Mouse (Mus musculus) MEL (cell line): ENCODE results near the gene Gnat2. TPM values are rescaled to one million over a fixed set of nuclear protein-coding genes. Genes with fewer than 3 reads are reported as not detected.
A peak's percentile ranks its signal among the peaks of the same experiment; 100 is the strongest.

Source experiments
- DNase-seq: peaks from one replicate; pipeline ENCODE4 v3.0.0; 2011; ENCODE audit warnings: low read depth, low spot score
- H3K27ac ChIP-seq: 2 replicates; pipeline ENCODE4 v1.5.1; 2012; ENCODE audit warnings: low read depth, mild to moderate bottlenecking, control low read depth, low read length, moderate library complexity; ENCODE audit not compliant: control insufficient read depth
- H3K27me3 ChIP-seq, 2 experiments: fragments of 150-350 bp in 1 of 2; sonication (generic) in 1 of 2; 2 replicates each; pipeline ENCODE4 v1.6.1; 2012; ENCODE audit warnings: low read length in 2 of 2, mild to moderate bottlenecking in 2 of 2, improper control_type of control experiment in 1 of 2, moderate library complexity in 1 of 2; ENCODE audit not compliant: insufficient read depth in 2 of 2, control insufficient read depth in 1 of 2
- H3K36me3 ChIP-seq, 2 experiments: 2 replicates each; pipeline ENCODE4 v1.6.1; 2012 to 2014; ENCODE audit warnings: low read length in 2 of 2, improper control_type of control experiment in 1 of 2, inconsistent platforms in 1 of 2, mild to moderate bottlenecking in 1 of 2; ENCODE audit not compliant: insufficient read depth in 2 of 2, control insufficient read depth in 1 of 2
- H3K4me1 ChIP-seq, 2 experiments: fragments of 150-350 bp in 1 of 2; sonication (generic) in 1 of 2; 2 replicates each; pipeline ENCODE4 v1.6.1; 2012; ENCODE audit warnings: low read length in 2 of 2, improper control_type of control experiment in 1 of 2, mild to moderate bottlenecking in 1 of 2; ENCODE audit not compliant: insufficient read depth in 2 of 2, control insufficient read depth in 1 of 2
- H3K4me3 ChIP-seq, 2 experiments: fragments of 150-350 bp in 1 of 2; sonication (generic) in 1 of 2; 2 replicates each; pipeline ENCODE4 v1.5.1; 2012; ENCODE audit warnings: low read depth in 2 of 2, low read length in 2 of 2, mild to moderate bottlenecking in 2 of 2, moderate library complexity in 2 of 2, control low read depth in 1 of 2, improper control_type of control experiment in 1 of 2; ENCODE audit not compliant: control insufficient read depth in 1 of 2, insufficient read depth in 1 of 2
- H3K79me2 ChIP-seq: 2 replicates; pipeline ENCODE4 v1.6.1; 2012; ENCODE audit warnings: mild to moderate bottlenecking, low read length, moderate library complexity; ENCODE audit not compliant: control insufficient read depth, poor library complexity, insufficient read depth
- H3K9ac ChIP-seq: 2 replicates; pipeline ENCODE4 v1.6.1; 2012; ENCODE audit warnings: low read depth, mild to moderate bottlenecking, control low read depth, low read length, moderate library complexity; ENCODE audit not compliant: control insufficient read depth, poor library complexity, severe bottlenecking
- H3K9me3 ChIP-seq: fragments of 150-350 bp; sonication (generic); replicated peaks from 2 replicates; pipeline ENCODE4 v1.6.1; 2012; ENCODE audit warnings: mild to moderate bottlenecking, low read length, improper control_type of control experiment, moderate library complexity; ENCODE audit not compliant: insufficient read depth
- BHLHE40 ChIP-seq: IDR thresholded peaks from 2 replicates; pipeline ENCODE4 v1.6.1; 2012; ENCODE audit warnings: low read depth, mild to moderate bottlenecking, inconsistent platforms, low read length, improper control_type of control experiment, borderline replicate concordance
- CHD1 ChIP-seq: IDR thresholded peaks from 2 replicates; pipeline ENCODE4 v1.6.1; 2012; ENCODE audit warnings: low read depth, mild to moderate bottlenecking, inconsistent platforms, low read length, improper control_type of control experiment
- CHD2 ChIP-seq: IDR thresholded peaks from 2 replicates; pipeline ENCODE4 v1.6.1; 2011; ENCODE audit warnings: low read length, improper control_type of control experiment
- CTCF ChIP-seq, 3 experiments: IDR thresholded peaks in 2 of 3; conservative IDR thresholded peaks in 1 of 3; 2 replicates each; pipeline ENCODE4 v1.5.1; 2011 to 2012; ENCODE audit warnings: low read length in 3 of 3, low read depth in 2 of 3, mild to moderate bottlenecking in 2 of 3, improper control_type of control experiment in 1 of 3, inconsistent platforms in 1 of 3, mixed read lengths in 1 of 3, moderate library complexity in 1 of 3; ENCODE audit not compliant: control insufficient read depth in 1 of 3, insufficient read depth in 1 of 3, poor library complexity in 1 of 3, severe bottlenecking in 1 of 3
- ELF1 ChIP-seq: IDR thresholded peaks from 2 replicates; pipeline ENCODE4 v1.6.1; 2014; ENCODE audit warnings: low read depth, mild to moderate bottlenecking, inconsistent platforms, low read length, improper control_type of control experiment, moderate library complexity
- EP300 ChIP-seq, 2 experiments: IDR thresholded peaks; 2 replicates each; pipeline ENCODE4 v1.6.1; 2011; ENCODE audit warnings: improper control_type of control experiment in 2 of 2, low read length in 2 of 2, low read depth in 1 of 2, mild to moderate bottlenecking in 1 of 2
- ETS1 ChIP-seq: IDR thresholded peaks from 2 replicates; pipeline ENCODE4 v1.6.1; 2012; ENCODE audit warnings: low read depth, mild to moderate bottlenecking, inconsistent platforms, low read length, improper control_type of control experiment, moderate library complexity
- HCFC1 ChIP-seq: IDR thresholded peaks from 2 replicates; pipeline ENCODE4 v1.6.1; 2012; ENCODE audit warnings: low read depth, mild to moderate bottlenecking, inconsistent platforms, low read length, improper control_type of control experiment, moderate library complexity
- KAT2A ChIP-seq: conservative IDR thresholded peaks from 2 replicates; pipeline ENCODE4 v1.6.1; 2012; ENCODE audit warnings: low read depth, low read length, improper control_type of control experiment, inconsistent platforms
- MAFK ChIP-seq: IDR thresholded peaks from 2 replicates; pipeline ENCODE4 v1.6.1; 2011; ENCODE audit warnings: low read depth, mild to moderate bottlenecking, low read length, improper control_type of control experiment, borderline replicate concordance
- MAZ ChIP-seq: IDR thresholded peaks from 2 replicates; pipeline ENCODE4 v1.6.1; 2012; ENCODE audit warnings: low read depth, mild to moderate bottlenecking, inconsistent platforms, low read length, improper control_type of control experiment
- MEF2A ChIP-seq: IDR thresholded peaks from 2 replicates; pipeline ENCODE4 v1.6.1; 2014; ENCODE audit warnings: low read depth, mild to moderate bottlenecking, inconsistent platforms, low read length, improper control_type of control experiment; ENCODE audit not compliant: poor library complexity, insufficient replicate concordance, severe bottlenecking; ENCODE audit errors: extremely low read depth
- MYB ChIP-seq: IDR thresholded peaks from 2 replicates; pipeline ENCODE4 v1.6.1; 2011; ENCODE audit warnings: mild to moderate bottlenecking, low read depth, low read length, improper control_type of control experiment
- MYC ChIP-seq: IDR thresholded peaks from 2 replicates; pipeline ENCODE4 v1.6.1; 2011; ENCODE audit warnings: low read depth, mild to moderate bottlenecking, low read length, improper control_type of control experiment, moderate library complexity
- NELFE ChIP-seq: IDR thresholded peaks from 2 replicates; pipeline ENCODE4 v1.6.1; 2011; ENCODE audit warnings: low read depth, low read length, improper control_type of control experiment
- NRF1 ChIP-seq: IDR thresholded peaks from 2 replicates; pipeline ENCODE4 v1.6.1; 2014; ENCODE audit warnings: low read depth, mild to moderate bottlenecking, inconsistent platforms, low read length, improper control_type of control experiment, moderate library complexity; ENCODE audit not compliant: poor library complexity, insufficient read depth, severe bottlenecking
- POLR2A ChIP-seq, 2 experiments: IDR thresholded peaks; 2 replicates each; pipeline ENCODE4 v1.6.1; 2011 to 2012; ENCODE audit warnings: low read length in 2 of 2, mild to moderate bottlenecking in 2 of 2, control low read depth in 1 of 2, improper control_type of control experiment in 1 of 2, low read depth in 1 of 2, moderate library complexity in 1 of 2; ENCODE audit not compliant: control insufficient read depth in 1 of 2, insufficient read depth in 1 of 2, poor library complexity in 1 of 2
- POLR2AphosphoS5 ChIP-seq: IDR thresholded peaks from 2 replicates; pipeline ENCODE4 v1.6.1; 2012; ENCODE audit warnings: low read depth, borderline replicate concordance, mild to moderate bottlenecking, inconsistent platforms, low read length, moderate library complexity, mixed read lengths
- SIN3A ChIP-seq: IDR thresholded peaks from 2 replicates; pipeline ENCODE4 v1.6.1; 2012; ENCODE audit warnings: low read length, improper control_type of control experiment, inconsistent platforms
- SMC3 ChIP-seq: IDR thresholded peaks from 2 replicates; pipeline ENCODE4 v1.6.1; 2011; ENCODE audit warnings: low read depth, low read length, improper control_type of control experiment
- TAL1 ChIP-seq: IDR thresholded peaks from 2 replicates; pipeline ENCODE4 v1.6.1; 2012; ENCODE audit warnings: mild to moderate bottlenecking, inconsistent platforms, low read length, moderate library complexity, mixed read lengths
- TBP ChIP-seq: IDR thresholded peaks from 2 replicates; pipeline ENCODE4 v1.8.0; 2011; ENCODE audit warnings: low read depth, low read length, improper control_type of control experiment
- TCF12 ChIP-seq: IDR thresholded peaks from 2 replicates; pipeline ENCODE4 v1.6.1; 2014; ENCODE audit warnings: low read depth, mild to moderate bottlenecking, inconsistent platforms, low read length, improper control_type of control experiment, moderate library complexity
- UBTF ChIP-seq: IDR thresholded peaks from 2 replicates; pipeline ENCODE4 v1.6.1; 2012; ENCODE audit warnings: low read depth, mild to moderate bottlenecking, inconsistent platforms, low read length, improper control_type of control experiment, moderate library complexity, borderline replicate concordance; ENCODE audit not compliant: insufficient read depth
- USF1 ChIP-seq: IDR thresholded peaks from 2 replicates; pipeline ENCODE4 v1.6.1; 2014; ENCODE audit warnings: low read depth, mild to moderate bottlenecking, inconsistent platforms, low read length, improper control_type of control experiment, moderate library complexity
- ZC3H11A ChIP-seq: IDR thresholded peaks from 2 replicates; pipeline ENCODE4 v1.6.1; 2012; ENCODE audit warnings: low read depth, mild to moderate bottlenecking, inconsistent platforms, low read length, improper control_type of control experiment
- ZMIZ1 ChIP-seq: IDR thresholded peaks from 2 replicates; pipeline ENCODE4 v1.6.1; 2012; ENCODE audit warnings: low read depth, mild to moderate bottlenecking, inconsistent platforms, low read length, improper control_type of control experiment, moderate library complexity
- ZNF384 ChIP-seq: IDR thresholded peaks from 2 replicates; pipeline ENCODE4 v1.6.1; 2012; ENCODE audit warnings: low read depth, mild to moderate bottlenecking, inconsistent platforms, low read length, improper control_type of control experiment
- polyA plus RNA-seq, 2 experiments: library from polyadenylated mRNA; stranded (reverse) in 1 of 2; unstranded in 1 of 2; fragments of >175 nt in 1 of 2; fragments of >200 nt in 1 of 2; gene quantifications; 2 replicates each; pipeline versions ENCODE4 v1.2.1 to v1.2.4; 2012; ENCODE audit warnings: low replicate concordance in 2 of 2, low read depth in 1 of 2; ENCODE audit not compliant: insufficient read length in 2 of 2, insufficient read depth in 1 of 2, missing spikeins in 1 of 2
- total RNA-seq: library from RNA; depleted of rRNA; stranded (reverse); fragments of 300-350 nt; gene quantifications from 2 replicates; pipeline ENCODE4 v1.2.3, GENCODE M21; 2012; rRNA removed

Gene Gnat2
- 4.7 and 6.4 TPM in 2 replicates for total RNA-seq
- polyA plus RNA-seq: 10 to 100 TPM in 1 of 2 experiments, not detected in 1; 12.4 TPM

DNA sequence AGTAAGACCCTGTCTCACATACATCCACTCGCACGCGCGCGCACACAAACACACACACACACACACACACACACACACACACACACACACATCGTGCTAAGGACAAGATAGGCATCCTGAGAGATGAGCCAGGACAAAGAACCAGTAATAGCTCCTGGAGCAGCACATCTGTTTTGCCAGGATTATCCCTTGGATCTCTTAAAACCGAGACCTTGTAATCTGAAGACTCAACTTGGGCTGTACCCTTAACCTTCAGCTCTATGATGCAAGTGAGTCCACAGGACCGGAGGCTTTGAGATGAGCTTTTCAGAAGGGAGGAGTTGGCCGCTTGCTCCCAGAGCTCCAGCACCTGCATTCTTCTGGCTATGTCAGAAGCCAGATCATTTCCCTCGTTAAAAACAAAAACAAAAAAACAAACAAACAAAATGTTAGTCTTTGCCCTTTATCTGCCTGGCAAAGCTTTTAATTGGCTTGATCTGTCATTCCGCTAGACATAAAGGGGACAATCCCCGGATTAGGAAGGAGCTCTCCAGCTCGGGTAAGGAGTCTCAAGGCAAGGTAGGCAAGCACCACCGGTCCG lies at the start of gene Gnat2:
Gene Gnat2 (plus strand): TSS at position 254 of the 580 bp plus-strand sequence.
- DNase-seq: no peak
- Histone ChIP-seq H3K9me3 (no peaks in the 10 kb centered on the region), H3K27me3 (no peaks in the 10 kb centered on the region), H3K27ac (peak within 1 kb of the TSS; percentile 43), H3K4me1 (peaks cover 18 to 42% of the 10 kb centered on the region in 2 experiments), H3K4me3 (peak within 1 kb of the TSS in 1 of 2 experiments; percentile 44; a peak in 1 of 4 replicates), H3K9ac (peak within 1 kb of the TSS; percentile 13; the same call in 1 of the 2 replicates), H3K36me3 (peaks cover 0 to 37% of the 10 kb centered on the region in 2 experiments; a peak in 3 of 4 replicates), H3K79me2 (no peaks in the 10 kb centered on the region)
- TF ChIP-seq CHD1 (0 out of 2 replicates have a peak, but pooled peaks have one; percentile 58), ZC3H11A (no peak), SMC3 (no peak), HCFC1 (no peak)

DNA sequence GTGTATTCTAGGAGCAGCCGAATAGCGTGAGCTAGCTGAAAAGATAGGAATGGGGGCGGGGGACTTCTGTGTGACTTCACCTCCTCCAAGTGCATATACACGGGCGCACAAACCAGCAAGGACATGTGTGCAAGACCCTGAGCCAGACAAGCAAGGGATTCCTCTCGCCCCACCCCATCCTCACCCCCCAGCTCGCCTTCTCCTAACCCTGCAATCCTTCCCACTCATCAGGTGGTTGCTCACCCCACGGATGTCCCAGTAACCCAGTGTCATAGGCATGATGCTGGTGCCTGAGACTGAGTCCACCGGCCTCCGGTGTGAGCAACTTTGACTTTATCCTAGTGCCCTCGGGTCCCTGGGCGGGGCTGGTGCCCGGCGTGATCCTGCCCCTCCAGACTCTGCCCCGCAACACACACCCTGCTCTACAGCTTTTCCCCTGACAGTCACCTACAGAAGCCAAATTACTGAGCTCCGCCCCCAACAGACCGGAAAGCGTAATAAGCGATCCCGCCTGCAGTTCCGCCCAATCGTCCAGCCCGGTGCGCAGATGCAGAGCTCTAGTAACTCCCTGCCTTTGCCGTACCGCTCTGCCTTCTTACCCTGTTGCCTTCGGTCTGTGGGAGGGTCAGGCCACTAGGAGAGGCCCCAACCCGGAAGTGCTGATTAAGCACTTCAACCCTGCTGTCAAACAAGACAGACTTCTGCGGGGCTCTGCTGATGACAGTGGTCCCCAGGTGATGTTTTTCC lies 48.0 kb upstream of the Gnat2 start, which contains the start of gene Gstm4:
Gene Gstm4 (minus strand): TSS at position 501 of the 747 bp plus-strand sequence.
- peak within 1 kb of the TSS; percentile 25 for H3K27ac ChIP-seq
- no peak for TF ChIP-seq POLR2AphosphoS5
- no peak for TF ChIP-seq MYC
- TF ChIP-seq UBTF: no peak
- no peak for TF ChIP-seq USF1
- no peak for TF ChIP-seq MAZ
- no peak for TF ChIP-seq SMC3
- no peak for TF ChIP-seq TAL1
- peak; percentile 74 for TF ChIP-seq TBP
- peak; percentile 96 for TF ChIP-seq ELF1
- TF ChIP-seq POLR2A (IDR thresholded peaks at IDR 0.05; ENCODE audit: control insufficient read depth in 1 of 2, insufficient read depth in 1 of 2, low read depth in 1 of 2, low read length in 2 of 2, poor library complexity in 1 of 2): peak; percentile 54 to 82; a peak in 3 of 4 replicates
- peak; percentile 70; the same call in 1 of the 2 replicates for TF ChIP-seq NELFE
- TF ChIP-seq HCFC1: peak; percentile 78
- TF ChIP-seq SIN3A: peak; percentile 81
- TF ChIP-seq CTCF (IDR thresholded peaks at IDR 0.05 in 2 of 3, conservative IDR thresholded peaks at IDR 0.05 in 1 of 3; ENCODE audit: control insufficient read depth in 1 of 3, insufficient read depth in 1 of 3, low read depth in 2 of 3, low read length in 3 of 3, poor library complexity in 1 of 3, severe bottlenecking in 1 of 3): no peak
- peak; percentile 99 for TF ChIP-seq MAFK
- peak; percentile 75 for TF ChIP-seq NRF1
- no peak for TF ChIP-seq CHD2
- TF ChIP-seq KAT2A: peak; percentile 31; the same call in 1 of the 2 replicates
- peak; percentile 58; the same call in 1 of the 2 replicates for TF ChIP-seq ZMIZ1
- no peak for TF ChIP-seq ZNF384
- TF ChIP-seq MYB: no peak
- TF ChIP-seq MEF2A: no peak
- TF ChIP-seq ETS1: peak; percentile 68; the same call in 1 of the 2 replicates
- no peak for TF ChIP-seq EP300 (IDR thresholded peaks at IDR 0.05; ENCODE audit: low read depth in 1 of 2, low read length in 2 of 2)
- TF ChIP-seq BHLHE40: no peak
- peak; percentile 59 for TF ChIP-seq TCF12

More for the DNA sequence above, 48.0 kb upstream of the Gnat2 start, which contains the start of gene Gstm4:
- peaks cover 0 to 14% of the 10 kb centered on the region in 2 experiments; a peak in 2 of 4 replicates for H3K36me3 ChIP-seq
- peaks cover 2 to 15% of the 10 kb centered on the region in 2 experiments for H3K4me1 ChIP-seq
- peak within 1 kb of the TSS; percentile 70 to 75 for H3K4me3 ChIP-seq
- peak within 1 kb of the TSS; percentile 60 for H3K9ac ChIP-seq
- DNase-seq: peak; percentile 95
- H3K9me3 ChIP-seq: no peaks in the 10 kb centered on the region
- H3K27me3 ChIP-seq: no peaks in the 10 kb centered on the region; a peak in 1 of 4 replicates
- H3K79me2 ChIP-seq: no peaks in the 10 kb centered on the region
